Mouse (Mus musculus) cerebellum, adult (tissue): ENCODE measurements at regions not wholly inside any gene's neighbourhood (a gene's known extent, or its start where the extent isn't known, plus 50 kb on each side); places are given as distances from the start of the nearest gene placed in this dataset.

ENCODE experiments used
- ATAC-seq: cut with Nextera tagmentation; 2 replicates; pipeline ENCODE4 v1.9.2; 2017; ENCODE audit warnings: mild to moderate bottlenecking, moderate library complexity, mixed read lengths; ENCODE audit not compliant: insufficient number of reproducible peaks, low FRiP score, low TSS enrichment

- no peak for ATAC-seq
Measured at GRCm38 (mm10) chr1:143886014-143886413, 108.9 kb downstream of the Uchl5 start.

- no peak for ATAC-seq
Measured at GRCm38 (mm10) chr1:143881192-143881591, 104.1 kb downstream of the Uchl5 start.

GRCm38 (mm10) chr1:143879622-143880021, 102.5 kb downstream of the Uchl5 start:
- ATAC-seq = no peak

- no peak for ATAC-seq
Measured at GRCm38 (mm10) chr1:143878266-143878665, 101.2 kb downstream of the Uchl5 start.

GRCm38 (mm10) chr1:143860319-143860718, 83.2 kb downstream of the Uchl5 start:
- no peak for ATAC-seq

DNA sequence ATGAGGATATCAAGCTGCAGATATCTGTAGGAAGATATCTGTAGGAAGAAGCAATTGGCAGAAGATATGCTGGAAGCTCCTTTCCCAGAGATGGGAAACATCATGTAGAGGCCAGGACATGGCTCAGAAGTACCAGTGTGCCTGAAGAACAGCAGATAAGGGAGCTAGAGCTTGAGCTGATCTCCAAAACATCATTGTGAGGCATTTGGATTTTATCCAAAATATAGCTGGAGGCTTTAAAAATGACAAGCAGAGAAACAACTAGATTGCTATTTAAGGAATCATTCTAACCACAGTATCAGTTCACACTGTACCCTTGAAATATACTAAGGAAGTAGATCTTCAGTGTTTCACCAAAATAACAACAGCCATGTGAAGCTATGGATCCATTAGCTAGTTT, 81.5 kb downstream of the Uchl5 start:
- ATAC-seq = no peak
